Mouse (Mus musculus): Measurements from ENCODE around the gene Ppef2. TPM values are rescaled to one million over a fixed set of nuclear protein-coding genes. Genes with fewer than 3 reads are reported as not detected.

Gene Ppef2
- total RNA-seq, 2 experiments from 2014 or later = 2.7 to 4.7 TPM

DNA sequence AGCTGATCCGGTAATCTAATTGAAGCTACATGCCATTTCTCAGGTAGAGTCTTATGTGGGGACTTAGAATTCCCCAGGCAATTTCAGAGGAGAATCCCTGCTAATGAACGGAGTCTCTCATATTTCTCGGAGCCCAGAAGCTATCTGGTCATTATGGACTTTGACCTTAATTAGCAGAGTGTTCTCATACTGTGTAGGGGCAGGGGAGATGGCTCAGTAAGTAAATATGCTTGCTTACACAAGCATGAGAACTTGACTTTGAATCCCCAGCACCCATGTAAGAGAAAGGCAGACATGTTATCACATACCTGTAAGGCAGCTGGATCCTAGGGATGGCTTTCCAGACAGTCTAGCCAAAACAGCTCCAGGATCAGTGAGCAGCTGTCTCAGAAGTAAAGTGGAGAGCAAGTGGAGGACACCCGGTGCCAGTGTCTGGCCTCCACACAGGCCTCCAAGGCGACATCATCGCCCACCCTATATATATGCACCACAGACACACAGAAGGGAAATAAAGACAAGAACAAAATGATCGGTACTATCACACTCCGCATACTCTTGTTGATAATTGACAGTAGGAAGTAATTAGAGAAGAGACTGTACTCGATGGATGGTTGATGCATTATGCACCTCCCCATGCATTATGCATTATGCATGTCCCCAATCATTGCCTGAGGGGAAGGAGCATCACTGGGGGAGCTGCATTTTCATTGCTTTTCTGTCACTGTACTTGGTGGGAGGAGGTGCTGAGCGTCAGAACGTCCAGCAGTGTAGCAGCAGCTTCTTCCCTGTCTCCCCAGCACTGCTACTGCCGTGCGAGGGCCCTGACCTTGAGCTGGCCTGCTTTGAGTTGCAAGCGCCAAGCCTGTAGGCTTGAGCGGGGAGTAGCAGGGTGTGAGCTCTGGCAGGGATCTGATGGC is 58.9 kb downstream of the Ppef2 start:
- no peak for ATAC-seq (ENCODE audit: poor library complexity, severe bottlenecking)

- ATAC-seq (ENCODE audit: poor library complexity, severe bottlenecking) = 0 out of 2 replicates have a peak, but pooled peaks have one; percentile 47
Measured at GRCm38 (mm10) chr5:92195716-92196115, 60.4 kb downstream of the Ppef2 start.

DNA sequence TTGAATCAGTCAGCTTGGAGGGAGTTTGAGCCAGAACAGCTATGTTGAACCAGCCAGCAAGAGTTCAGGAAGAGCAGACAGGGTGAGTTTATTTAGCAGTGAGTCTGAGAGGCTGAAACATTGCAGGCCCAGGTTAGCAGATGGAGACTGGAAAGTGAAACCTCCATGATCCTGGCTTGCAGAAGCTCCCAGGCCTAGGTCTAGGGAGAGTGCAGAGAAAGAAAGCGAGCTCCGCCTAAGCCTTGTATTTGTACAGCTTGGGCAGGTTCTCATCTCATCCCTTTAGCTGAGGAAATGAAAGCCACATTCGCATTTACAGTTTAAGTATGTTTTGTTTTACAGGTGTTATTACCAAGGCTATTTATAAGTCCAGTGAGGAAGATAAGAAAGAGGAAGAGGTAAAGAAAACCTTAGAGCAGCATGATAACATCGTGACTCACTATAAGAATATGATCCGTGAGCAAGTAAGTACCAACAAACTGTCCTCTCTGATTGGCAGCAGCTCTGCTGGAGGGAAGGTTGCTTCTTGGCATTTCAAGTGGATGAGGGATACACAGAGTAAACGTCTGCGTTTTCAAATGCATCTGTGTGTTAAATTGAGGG is 67.1 kb downstream of the Ppef2 start:
- no peak for ATAC-seq (ENCODE audit: poor library complexity, severe bottlenecking)

- no peak for ATAC-seq (ENCODE audit: poor library complexity, severe bottlenecking)
Measured at GRCm38 (mm10) chr5:92183071-92183830, 72.8 kb downstream of the Ppef2 start.

Other genes with a start within 250 kb of the Ppef2 start
- gene Cdkl2, start 212.4 kb downstream of the Ppef2 start, total RNA-seq (2015) = 0.84 TPM in 1 of 2 replicates, not detected in the other
- 0.20 and 0.95 TPM in 2 replicates for gene Cdkl2, start 212.4 kb downstream of the Ppef2 start, total RNA-seq (2017)
- 79.8 and 83.1 TPM in 2 replicates for gene G3bp2, start 172.6 kb downstream of the Ppef2 start, total RNA-seq (2015)
- 107 and 112 TPM in 2 replicates for gene G3bp2, start 172.6 kb downstream of the Ppef2 start, total RNA-seq (2017)
- gene Uso1, start 118.3 kb downstream of the Ppef2 start, total RNA-seq (2015) = 55.8 and 56.5 TPM in 2 replicates
- gene Uso1, start 118.3 kb downstream of the Ppef2 start, total RNA-seq (2017) = 20.9 and 29.7 TPM in 2 replicates
- not detected in 2 replicates for gene U90926, start 40.9 kb downstream of the Ppef2 start, total RNA-seq (2015)
- gene U90926, start 40.9 kb downstream of the Ppef2 start, total RNA-seq (2017) = not detected in 2 replicates
- 310 and 351 TPM in 2 replicates for gene Naaa, start 21.9 kb upstream of the Ppef2 start, total RNA-seq (2015)
- gene Naaa, start 21.9 kb upstream of the Ppef2 start, total RNA-seq (2017) = 171 and 196 TPM in 2 replicates
- gene Sdad1, start 54.2 kb upstream of the Ppef2 start, total RNA-seq (2015) = 21.6 and 32.1 TPM in 2 replicates
- gene Sdad1, start 54.2 kb upstream of the Ppef2 start, total RNA-seq (2017) = 38.3 and 50.1 TPM in 2 replicates
- gene Cxcl9, start 71.8 kb upstream of the Ppef2 start, total RNA-seq (2015) = 0.14 and 0.45 TPM in 2 replicates
- 0.61 and 10.7 TPM in 2 replicates for gene Cxcl9, start 71.8 kb upstream of the Ppef2 start, total RNA-seq (2017)
- not detected in 2 replicates for gene Art3, start 75.5 kb upstream of the Ppef2 start, total RNA-seq (2015)
- not detected in 2 replicates for gene Art3, start 75.5 kb upstream of the Ppef2 start, total RNA-seq (2017)
- 27.7 and 36.5 TPM in 2 replicates for gene Cxcl10, start 92.6 kb upstream of the Ppef2 start, total RNA-seq (2015)
- 7.3 and 7.4 TPM in 2 replicates for gene Cxcl10, start 92.6 kb upstream of the Ppef2 start, total RNA-seq (2017)
- gene Nup54, start 178.9 kb upstream of the Ppef2 start, total RNA-seq (2015) = 49.7 and 63.3 TPM in 2 replicates
- gene Nup54, start 178.9 kb upstream of the Ppef2 start, total RNA-seq (2017) = 56.8 and 73.3 TPM in 2 replicates